Mouse (Mus musculus): ENCODE measurements at regions not wholly inside any gene's neighbourhood (a gene's known extent, or its start where the extent isn't known, plus 50 kb on each side); places are given as distances from the start of the nearest gene placed in this dataset.

- DNase-seq, result no peak
Measured at GRCm38 (mm10) chr1:96276646-96277045, 595.3 kb downstream of the Slco4c1 start.
